Mouse (Mus musculus) kidney, adult 2 months (tissue): ENCODE results near the gene Ropn1l. TPM values are rescaled to one million over a fixed set of nuclear protein-coding genes. Genes with fewer than 3 reads are reported as not detected.
A peak's percentile ranks its signal among the peaks of the same experiment; 100 is the strongest.

ENCODE experiments used
- DNase-seq: peaks from one replicate; pipeline ENCODE4 v3.0.0; 2021
- H3K27ac ChIP-seq: fragments of 200-500 bp; 2 replicates; pipeline ENCODE4 v1.5.1; 2012; ENCODE audit warnings: low read depth, low read length, control low read depth, inconsistent platforms; ENCODE audit not compliant: insufficient read depth
- H3K27me3 ChIP-seq: fragments of 200-500 bp; replicated peaks from 2 replicates; pipeline ENCODE4 v1.6.1; 2012; ENCODE audit warnings: mild to moderate bottlenecking, moderate library complexity, low read length, inconsistent platforms; ENCODE audit not compliant: control insufficient read depth, insufficient read depth
- H3K36me3 ChIP-seq: fragments of 200-500 bp; 2 replicates; pipeline ENCODE4 v1.6.1; 2012; ENCODE audit warnings: mild to moderate bottlenecking, moderate library complexity, low read length, inconsistent platforms; ENCODE audit not compliant: control insufficient read depth, insufficient read depth
- H3K4me1 ChIP-seq: fragments of 200-500 bp; 2 replicates; pipeline ENCODE4 v1.6.1; 2011; ENCODE audit warnings: low read length; ENCODE audit not compliant: control insufficient read depth, insufficient read depth
- H3K4me3 ChIP-seq: fragments of 200-500 bp; 2 replicates; pipeline ENCODE4 v1.5.1; 2011; ENCODE audit warnings: mild to moderate bottlenecking, low read depth, low read length, control low read depth; ENCODE audit not compliant: insufficient read depth
- CTCF ChIP-seq: fragments of 200-500 bp; conservative IDR thresholded peaks from 2 replicates; pipeline ENCODE4 v1.5.1; 2011; ENCODE audit warnings: low read depth, mild to moderate bottlenecking, control low read depth, low read length, moderate library complexity, mixed read lengths; ENCODE audit not compliant: insufficient read depth, insufficient read length
- POLR2A ChIP-seq: fragments of 200-500 bp; IDR thresholded peaks from one replicate; pipeline ENCODE4 v1.6.1; 2011; ENCODE audit warnings: low read depth, low read length, control low read depth
- WGBS: fragments of 180-500 bp; shearing (Covaris S2); methylation state at CpG from one replicate; pipeline ENCODE4 v1.1.7; 2018; 5-methylcytosine and 5-hydroxymethylcytosine counted together
- polyA plus RNA-seq: library from polyadenylated mRNA; depleted of rRNA; stranded (reverse); fragments of >200 nt; gene quantifications from 2 replicates; pipeline ENCODE4 v1.2.3, GENCODE M21; 2012

Gene Ropn1l
- polyA plus RNA-seq, 1 experiment: 5.6 TPM

DNA sequence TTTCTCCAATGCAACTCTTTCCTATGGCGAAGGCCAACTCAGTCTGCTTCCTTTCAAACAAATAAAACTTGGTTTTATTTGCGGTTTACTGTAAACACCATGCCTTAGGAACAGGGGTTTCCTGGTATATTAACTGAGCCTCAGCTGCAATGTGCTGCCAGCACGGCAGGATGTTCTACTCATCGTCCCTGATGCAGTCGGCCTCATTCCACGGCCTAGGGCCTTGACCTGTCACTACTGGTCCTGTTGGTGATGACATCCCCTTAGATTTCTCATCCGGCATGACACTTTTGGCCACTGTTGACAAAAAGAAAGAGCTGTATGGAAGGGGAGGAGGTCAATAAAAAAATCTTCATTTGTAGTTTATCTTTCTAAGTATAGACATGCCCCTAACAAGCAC is 4.5 kb upstream of the Ropn1l start:
- Histone ChIP-seq H3K27me3 (no peaks in the 10 kb centered on the region), H3K27ac (no peak overlapping the region), H3K36me3 (peaks cover 6% of the 10 kb centered on the region), H3K4me3 (no peak overlapping the region), H3K4me1 (no peaks in the 10 kb centered on the region)
- WGBS: 86% methylated on average over 7 of the region's 7 CpGs
- DNase-seq: no peak
- TF ChIP-seq POLR2A (no peak), CTCF (no peak)

DNA sequence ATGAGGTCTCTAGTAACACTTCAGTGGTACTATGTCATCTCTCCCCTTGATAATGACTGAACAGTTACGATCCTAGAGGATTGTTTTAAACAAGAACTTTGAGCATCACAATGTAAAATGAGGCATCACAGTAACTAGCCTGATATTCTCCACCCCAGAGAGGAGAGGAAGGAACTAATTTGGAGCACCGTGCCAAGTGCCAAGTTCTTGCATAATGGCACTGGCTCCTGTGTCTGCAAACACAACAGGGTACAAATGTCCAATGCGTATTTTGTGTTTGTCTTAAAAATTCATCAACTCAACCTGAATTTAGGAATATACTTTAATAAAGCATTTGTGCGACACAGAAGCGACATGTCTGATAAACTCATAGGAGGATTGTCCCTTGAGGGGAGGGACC is 2.8 kb upstream of the Ropn1l start:
- no peaks in the 10 kb centered on the region; the same call in 1 of the 2 replicates for H3K4me1 ChIP-seq
- H3K27ac ChIP-seq: no peak overlapping the region
- peaks cover 3% of the 10 kb centered on the region for H3K36me3 ChIP-seq
- no peaks in the 10 kb centered on the region for H3K27me3 ChIP-seq
- no peak overlapping the region for H3K4me3 ChIP-seq
- no peak for TF ChIP-seq CTCF
- TF ChIP-seq POLR2A: no peak
- 76% methylated on average over 5 of the region's 5 CpGs for WGBS
- DNase-seq: peak; percentile 28

DNA sequence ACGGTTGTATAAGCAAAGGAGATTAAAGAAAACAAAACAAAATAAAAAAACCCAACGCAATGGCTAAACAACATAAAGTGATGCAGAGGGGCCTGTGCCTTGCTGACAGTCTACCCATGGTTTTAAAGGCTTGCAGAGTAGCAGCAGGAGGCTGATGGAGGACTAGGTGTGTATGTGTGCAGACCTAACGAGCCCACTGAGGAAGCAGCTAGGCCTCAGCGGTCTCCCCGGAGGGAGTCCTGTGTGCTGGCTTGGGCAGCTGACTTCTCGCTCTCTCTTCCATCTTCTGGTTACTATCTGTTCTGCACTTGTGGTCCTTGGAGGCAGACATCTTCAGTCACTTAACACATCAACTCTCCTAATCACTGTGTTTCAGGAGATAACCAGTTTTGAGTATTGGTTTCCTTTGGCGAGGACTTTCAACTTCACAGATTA is 1.3 kb upstream of the Ropn1l start:
- no peak overlapping the region for H3K27ac ChIP-seq

DNA sequence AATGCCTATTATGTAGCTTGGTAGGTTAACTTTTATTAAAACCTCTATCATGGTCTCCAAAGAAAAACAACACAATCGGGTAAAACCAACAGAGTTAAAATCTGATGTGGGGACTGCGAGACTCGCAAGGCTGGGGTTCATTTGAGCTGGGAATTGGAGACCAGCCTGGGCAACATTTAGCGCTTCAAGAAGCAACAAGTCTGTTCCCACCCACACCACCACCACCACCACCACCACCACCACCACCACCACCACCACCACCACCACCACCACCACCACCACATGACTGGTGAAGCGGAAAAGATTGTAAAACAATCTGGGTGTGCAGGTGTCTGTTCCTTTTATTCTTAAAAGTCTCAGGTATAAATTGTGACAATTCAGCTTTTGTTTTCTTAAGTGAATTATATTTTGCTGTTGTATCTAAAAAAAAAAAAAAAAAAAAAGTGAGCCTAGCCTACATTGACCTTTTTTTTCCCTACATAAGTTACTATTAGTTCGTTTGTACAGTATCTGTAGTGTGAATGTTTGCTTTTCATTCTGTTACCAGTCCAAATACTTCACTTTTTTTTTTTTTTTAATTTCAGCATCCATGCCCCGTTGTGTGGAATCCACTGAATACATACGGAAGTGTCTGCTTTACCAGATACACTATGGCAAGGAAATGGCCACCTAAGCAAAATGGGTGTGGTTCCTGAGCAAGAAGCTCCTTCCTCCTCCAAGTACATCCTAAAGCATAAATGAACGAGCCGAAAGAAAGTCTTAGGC is 741 bp upstream of the Ropn1l start:
- DNase-seq: no peak
- Histone ChIP-seq H3K36me3 (no peaks in the 10 kb centered on the region), H3K27me3 (no peaks in the 10 kb centered on the region), H3K27ac (no peak overlapping the region), H3K4me3 (no peak overlapping the region), H3K4me1 (peaks cover 3% of the 10 kb centered on the region; the same call in 1 of the 2 replicates)
- WGBS: 44% methylated on average over 10 of the region's 10 CpGs
- no peak for TF ChIP-seq CTCF
- TF ChIP-seq POLR2A: no peak

More for the DNA sequence above, 1.3 kb upstream of the Ropn1l start:
- no peaks in the 10 kb centered on the region for H3K36me3 ChIP-seq
- 73% methylated on average over 7 of the region's 7 CpGs for WGBS
- DNase-seq: no peak
- TF ChIP-seq POLR2A (no peak), CTCF (no peak)
- H3K4me1 ChIP-seq: no peaks in the 10 kb centered on the region; the same call in 1 of the 2 replicates
- H3K27me3 ChIP-seq: no peaks in the 10 kb centered on the region
- H3K4me3 ChIP-seq: no peak overlapping the region

DNA sequence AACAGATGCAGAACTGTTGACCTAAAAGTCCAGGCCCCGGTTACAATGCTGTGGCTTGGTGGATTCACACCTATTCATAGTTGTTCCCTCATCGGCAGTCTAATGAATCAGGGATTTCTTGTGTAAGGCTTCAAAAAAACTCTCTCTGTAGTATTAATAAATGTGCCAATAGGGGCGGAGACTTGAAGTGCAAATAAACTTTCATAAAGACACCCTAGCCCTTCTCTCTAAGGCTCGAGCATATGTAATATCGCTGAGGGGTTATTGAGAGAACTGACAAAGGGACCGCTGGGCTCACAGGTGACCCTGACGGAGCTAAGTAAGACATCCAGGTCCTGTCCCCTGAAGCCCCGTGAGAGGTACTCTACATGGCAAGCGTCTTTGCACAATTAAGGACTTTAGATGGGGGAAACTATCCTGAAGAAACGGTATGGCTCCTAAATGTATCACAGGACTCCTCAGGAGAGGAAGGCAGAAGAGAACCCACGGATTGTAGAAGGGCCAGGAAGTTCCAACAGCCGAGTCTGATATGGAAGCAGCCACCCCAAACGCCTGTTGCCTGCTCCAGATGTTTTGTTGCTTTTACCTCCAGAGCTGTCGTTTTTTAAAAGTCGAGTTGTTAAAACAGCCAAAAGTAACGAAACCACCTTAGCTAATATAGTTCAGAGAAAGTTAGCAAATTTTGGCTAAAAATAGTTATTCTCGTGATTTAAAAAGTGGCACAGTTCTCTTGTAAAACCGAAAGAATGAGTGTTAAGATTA is 1.0 kb downstream of the Ropn1l start:
- no peak for TF ChIP-seq POLR2A
- TF ChIP-seq CTCF: no peak
- no peak overlapping the region for H3K27ac ChIP-seq
- H3K36me3 ChIP-seq: no peaks in the 10 kb centered on the region
- 0 out of 2 replicates have a peak overlapping the region, but pooled peaks have one; percentile 70 for H3K4me3 ChIP-seq
- DNase-seq: no peak
- WGBS: 53% methylated on average over 18 of the region's 18 CpGs
- H3K4me1 ChIP-seq: peaks cover 3% of the 10 kb centered on the region; the same call in 1 of the 2 replicates
- H3K27me3 ChIP-seq: no peaks in the 10 kb centered on the region

DNA sequence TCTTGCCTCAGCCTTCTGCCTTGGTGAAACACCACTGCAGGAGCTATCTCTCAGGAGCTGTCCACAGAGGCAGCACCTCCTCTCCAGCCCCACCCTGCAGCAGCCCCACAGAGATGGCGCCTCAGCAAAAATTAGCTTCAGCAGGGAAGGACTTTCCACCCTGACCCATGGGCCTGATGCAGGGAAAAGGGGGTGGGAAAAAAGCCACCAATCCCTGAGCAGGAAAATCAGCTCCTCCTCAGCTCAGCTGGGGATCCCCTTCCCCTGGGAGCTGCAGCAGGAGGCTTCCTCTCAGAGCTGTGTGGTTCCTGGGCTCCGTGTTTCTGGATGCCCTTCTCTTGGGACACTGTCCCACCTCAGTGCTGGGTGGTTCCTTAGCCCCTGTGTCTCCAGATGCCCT is 3.8 kb downstream of the Ropn1l start:
- H3K4me3 ChIP-seq: no peak overlapping the region
- H3K36me3 ChIP-seq: no peaks in the 10 kb centered on the region
- DNase-seq: peak; percentile 90
- H3K27me3 ChIP-seq: no peaks in the 10 kb centered on the region
- H3K4me1 ChIP-seq: peaks cover 6% of the 10 kb centered on the region; the same call in 1 of the 2 replicates
- peak overlapping the region; percentile 32; the same call in 1 of the 2 replicates for H3K27ac ChIP-seq
- TF ChIP-seq POLR2A: no peak
- no peak for TF ChIP-seq CTCF
- WGBS: 24% methylated on average over 2 of the region's 2 CpGs

DNA sequence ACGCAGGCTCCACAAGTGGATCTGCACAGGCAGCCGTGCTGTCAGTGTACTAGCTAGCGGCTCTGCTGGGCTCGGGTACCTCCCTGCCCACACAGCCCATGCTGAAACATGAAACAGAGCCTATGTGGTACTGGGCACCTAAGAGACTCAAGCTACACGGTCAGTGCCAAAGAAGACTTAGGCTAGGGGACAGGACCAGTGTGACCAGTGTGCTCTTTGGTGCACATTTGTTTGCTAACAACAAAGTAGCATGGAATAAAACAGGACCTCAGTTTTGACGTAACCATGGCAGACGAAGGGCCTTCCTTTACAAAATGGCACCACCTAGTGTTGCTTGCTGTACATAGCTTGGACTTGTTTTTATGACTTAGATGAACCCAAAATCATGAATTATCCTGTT is 6.4 kb downstream of the Ropn1l start:
- Histone ChIP-seq H3K27ac (no peak overlapping the region), H3K4me3 (no peak overlapping the region), H3K27me3 (no peaks in the 10 kb centered on the region), H3K4me1 (0 out of 2 replicates have a peak, but pooled peaks cover 6% of the 10 kb centered on the region), H3K36me3 (no peaks in the 10 kb centered on the region)
- DNase-seq: peak; percentile 73
- TF ChIP-seq CTCF (peak; percentile 44), POLR2A (no peak)
- 27% methylated on average over 7 of the region's 7 CpGs for WGBS
